Mouse (Mus musculus) erythroblast, embryonic 14.5 days (primary cell): ENCODE results near the gene Tbata.

ENCODE experiments used
- GATA1 ChIP-seq: IDR thresholded peaks from 2 replicates; pipeline ENCODE4 v1.6.1; 2012; ENCODE audit warnings: low read length, inconsistent platforms, mixed read lengths
- TAL1 ChIP-seq: IDR thresholded peaks from 3 replicates; pipeline ENCODE4 v1.6.1; 2012; ENCODE audit warnings: low read length, inconsistent platforms, mixed read lengths

- TF ChIP-seq GATA1 (no peak), TAL1 (no peak)
These were observed 24.4 kb upstream of the Tbata start, which contains the start of gene Sgpl1 for GRCm38 (mm10) chr10:61147157-61148040.
